Comparison of ENCODE assay signal across 28 mouse cellular contexts in genomic region chr17:47330616-47331015, GRCm38 (mm10). TPM values are rescaled to one million over a fixed set of nuclear protein-coding genes. Genes with fewer than 3 reads are reported as not detected.
"Had no signal": no experiment of that assay in that cellular context is flagged by ENCODE, and none has a peak within 500 bp of the region (broad histone marks: within the 10 kb centered on the region; RNA-seq: fewer than 3 reads in every experiment).

No protein-coding gene starts in this region.

- H3K9me3 ChIP-seq: heart, embryonic 13.5 days; heart, embryonic 15.5 days; hindbrain, embryonic 13.5 days; hindbrain, embryonic 15.5 days; kidney, embryonic 15.5 days; limb, embryonic 12.5 days; liver, embryonic 13.5 days; liver, embryonic 15.5 days had no signal

- H3K27ac ChIP-seq: heart, embryonic 15.5 days; hindbrain, embryonic 13.5 days; hindbrain, embryonic 15.5 days; hindbrain, postnatal 0 days; kidney, embryonic 15.5 days; kidney, postnatal 0 days; layer of hippocampus, adult 2 months; left cerebral cortex, adult 2 months; limb, embryonic 12.5 days; liver, embryonic 13.5 days; liver, embryonic 15.5 days had no signal

- H3K27me3 ChIP-seq: heart, embryonic 13.5 days; heart, embryonic 15.5 days; hindbrain, embryonic 15.5 days; kidney, embryonic 15.5 days; limb, embryonic 12.5 days; liver, embryonic 13.5 days; liver, embryonic 15.5 days had no signal

- H3K4me3 ChIP-seq: heart, embryonic 13.5 days; heart, embryonic 15.5 days; hindbrain, embryonic 13.5 days; hindbrain, embryonic 15.5 days; kidney, embryonic 15.5 days; layer of hippocampus, adult 2 months; left cerebral cortex, adult 2 months; limb, embryonic 12.5 days; liver, embryonic 13.5 days; liver, embryonic 15.5 days had no signal

- H3K36me3 ChIP-seq: liver, embryonic 13.5 days; liver, embryonic 15.5 days had no signal

- H3K4me2 ChIP-seq: heart, embryonic 11.5 days; heart, embryonic 13.5 days; heart, embryonic 15.5 days; hindbrain, embryonic 13.5 days; hindbrain, embryonic 15.5 days; kidney, embryonic 15.5 days; limb, embryonic 12.5 days; liver, embryonic 11.5 days; liver, embryonic 13.5 days; liver, embryonic 15.5 days had no signal

- ATAC-seq: hindbrain, postnatal 0 days; intestine, embryonic 16.5 days; liver, postnatal 0 days had no signal

- DNase-seq: gastrocnemius, postnatal 14 days; gastrocnemius, postnatal 36 days; heart, adult 18-20 months; heart, postnatal 14 days; heart, postnatal 36 days; kidney, adult 18-20 months; kidney, adult 9 months; kidney, postnatal 25 days; kidney, postnatal 4 days; left cerebral cortex, postnatal 4 days; liver; liver, embryonic 13.5 days; liver, postnatal 0 days had no signal

- H3K9ac ChIP-seq: heart, embryonic 13.5 days; heart, embryonic 15.5 days; hindbrain, embryonic 13.5 days; hindbrain, embryonic 15.5 days; kidney, embryonic 15.5 days; limb, embryonic 12.5 days; liver, embryonic 13.5 days; liver, embryonic 15.5 days; liver, postnatal 0 days had no signal

- H3K4me1 ChIP-seq: limb, embryonic 12.5 days had no signal

RNA-seq across cellular contexts. Expression of gene Guca1b, which starts 54.6 kb away (rescaled TPM):
- total RNA-seq: hematopoietic stem cell, adult 5-6 weeks; hindbrain, postnatal 0 days had no signal
